Mouse (Mus musculus) olfactory bulb, adult 2 months (tissue): ENCODE results near the gene Fnip2.

Source experiments
- CTCF ChIP-seq: fragments of 200-500 bp; IDR thresholded peaks from 2 replicates; pipeline ENCODE4 v1.5.1; 2012; ENCODE audit warnings: low read depth, mild to moderate bottlenecking, low read length, moderate library complexity; ENCODE audit not compliant: insufficient read depth
- POLR2A ChIP-seq: fragments of 200-500 bp; IDR thresholded peaks from 2 replicates; pipeline ENCODE4 v1.6.1; 2012; ENCODE audit warnings: mild to moderate bottlenecking, low read depth, low read length, moderate library complexity; ENCODE audit not compliant: insufficient read depth

DNA sequence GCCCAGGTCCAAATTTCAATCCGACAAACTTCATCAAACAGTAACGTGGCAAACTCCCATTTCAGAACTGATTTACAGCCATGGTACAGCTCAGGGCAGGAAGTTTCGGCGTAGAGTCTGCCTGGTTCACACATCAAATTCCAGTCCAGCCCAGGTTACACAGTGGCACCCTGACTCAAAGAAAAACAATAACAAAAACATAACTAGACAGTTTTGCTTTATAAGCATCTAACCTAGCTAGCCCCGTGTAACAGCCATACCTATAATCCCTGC, 7.9 kb downstream of the Fnip2 start:
- TF ChIP-seq POLR2A, result no peak
- TF ChIP-seq CTCF, result no peak
